Mouse (Mus musculus): ENCODE data around the gene Fmnl3. TPM values are rescaled to one million over a fixed set of nuclear protein-coding genes. Genes with fewer than 3 reads are reported as not detected.

Fmnl3 gene
- total and polyA plus RNA-seq, 3 experiments: 0.04 to 0.06 TPM; not detected in 1

- Histone ChIP-seq H3K27ac (ENCODE audit: control insufficient read depth, low read depth, low read length) (no peak overlapping the region), H3K4me3 (ENCODE audit: control insufficient read depth in 1 of 2, insufficient read depth in 1 of 2, low read depth in 2 of 2, low read length in 2 of 2) (no peak overlapping the region), H3K79me2 (ENCODE audit: control insufficient read depth, insufficient read depth, low read length, poor library complexity) (no peaks in the 10 kb centered on the region), H3K9me3 (replicated peaks; ENCODE audit: insufficient read depth, low read length) (no peaks in the 10 kb centered on the region), H3K9ac (ENCODE audit: control insufficient read depth, low read depth, low read length, poor library complexity, severe bottlenecking) (no peak overlapping the region), H3K4me1 (ENCODE audit: control insufficient read depth in 1 of 2, insufficient read depth in 2 of 2, low read length in 2 of 2) (peaks cover 4 to 11% of the 10 kb centered on the region in 2 experiments; a peak in 3 of 4 replicates), H3K27me3 (ENCODE audit: control insufficient read depth in 1 of 2, insufficient read depth in 2 of 2, low read length in 2 of 2) (peaks cover 6 to 11% of the 10 kb centered on the region in 2 experiments; a peak in 3 of 4 replicates), H3K36me3 (ENCODE audit: control insufficient read depth in 1 of 2, insufficient read depth in 2 of 2, low read length in 2 of 2) (no peaks in the 10 kb centered on the region; a peak in 1 of 4 replicates)
- TF ChIP-seq MYB (IDR thresholded peaks at IDR 0.05; ENCODE audit: low read depth, low read length) (0 out of 2 replicates have a peak, but pooled peaks have one; percentile 18), GABPA (IDR thresholded peaks at IDR 0.05; ENCODE audit: low read depth, low read length) (peak; percentile 35; the same call in 1 of the 2 replicates), RCOR1 (IDR thresholded peaks at IDR 0.05; ENCODE audit: low read depth, low read length) (peak; percentile 72; the same call in 1 of the 2 replicates), ELF1 (IDR thresholded peaks at IDR 0.05; ENCODE audit: low read depth, low read length) (no peak), ETS1 (IDR thresholded peaks at IDR 0.05; ENCODE audit: low read depth, low read length) (peak; percentile 56; the same call in 1 of the 2 replicates), HCFC1 (IDR thresholded peaks at IDR 0.05; ENCODE audit: low read depth, low read length) (peak; percentile 56), EP300 (IDR thresholded peaks at IDR 0.05; ENCODE audit: low read depth in 1 of 2, low read length in 2 of 2) (peak; percentile 57 to 63; a peak in 3 of 4 replicates), USF2 (IDR thresholded peaks at IDR 0.05; ENCODE audit: borderline replicate concordance in 1 of 2, insufficient read depth in 1 of 2, low read depth in 1 of 2, low read length in 2 of 2) (no peak), MAZ (IDR thresholded peaks at IDR 0.05; ENCODE audit: low read depth, low read length) (no peak), TBP (IDR thresholded peaks at IDR 0.05; ENCODE audit: low read depth, low read length) (0 out of 2 replicates have a peak, but pooled peaks have one; percentile 12), MYC (IDR thresholded peaks at IDR 0.05; ENCODE audit: low read depth, low read length) (no peak), GATA1 (IDR thresholded peaks at IDR 0.05; ENCODE audit: low read depth, low read length) (peak; percentile 45; the same call in 1 of the 2 replicates), MAX (IDR thresholded peaks at IDR 0.05; ENCODE audit: low read length) (no peak), TCF12 (IDR thresholded peaks at IDR 0.05; ENCODE audit: low read depth, low read length) (peak; percentile 35; the same call in 1 of the 2 replicates)
- peak; percentile 83 for DNase-seq (ENCODE audit: low read depth, low spot score)
Measured at GRCm38 (mm10) chr15:99341102-99341501, 29.2 kb downstream of the Fmnl3 start.

- H3K79me2 ChIP-seq (ENCODE audit: control insufficient read depth, insufficient read depth, low read length, poor library complexity): no peaks in the 10 kb centered on the region
- no peak for TF ChIP-seq E2F4 (IDR thresholded peaks at IDR 0.05; ENCODE audit: borderline replicate concordance, low read depth, low read length)
- TF ChIP-seq HCFC1 (IDR thresholded peaks at IDR 0.05; ENCODE audit: low read depth, low read length): no peak
- TF ChIP-seq TBP (IDR thresholded peaks at IDR 0.05; ENCODE audit: low read depth, low read length): no peak
- TF ChIP-seq UBTF (IDR thresholded peaks at IDR 0.05; ENCODE audit: borderline replicate concordance, insufficient read depth, low read depth, low read length): no peak
- no peak for TF ChIP-seq SMC3 (IDR thresholded peaks at IDR 0.05; ENCODE audit: low read depth, low read length)
- no peak for TF ChIP-seq ZKSCAN1 (IDR thresholded peaks at IDR 0.05; ENCODE audit: low read depth, low read length)
- TF ChIP-seq POLR2AphosphoS2 (IDR thresholded peaks at IDR 0.05; ENCODE audit: low read length): no peak
- TF ChIP-seq POLR2AphosphoS5 (IDR thresholded peaks at IDR 0.05; ENCODE audit: borderline replicate concordance, low read depth, low read length): no peak
- TF ChIP-seq ZNF384 (IDR thresholded peaks at IDR 0.05; ENCODE audit: low read depth, low read length): no peak
- no peak for TF ChIP-seq NRF1 (IDR thresholded peaks at IDR 0.05; ENCODE audit: insufficient read depth, low read depth, low read length, poor library complexity, severe bottlenecking)
- TF ChIP-seq ZC3H11A (IDR thresholded peaks at IDR 0.05; ENCODE audit: low read depth, low read length): no peak
- no peak for TF ChIP-seq CHD1 (IDR thresholded peaks at IDR 0.05; ENCODE audit: low read depth, low read length)
- no peak for TF ChIP-seq USF2 (IDR thresholded peaks at IDR 0.05; ENCODE audit: borderline replicate concordance in 1 of 2, insufficient read depth in 1 of 2, low read depth in 1 of 2, low read length in 2 of 2)
- H3K4me3 ChIP-seq (ENCODE audit: control insufficient read depth in 1 of 2, insufficient read depth in 1 of 2, low read depth in 2 of 2, low read length in 2 of 2): no peak overlapping the region
- no peak for DNase-seq (ENCODE audit: low read depth, low spot score)
- H3K27ac ChIP-seq (ENCODE audit: control insufficient read depth, low read depth, low read length): no peak overlapping the region
- H3K9me3 ChIP-seq (replicated peaks; ENCODE audit: insufficient read depth, low read length): no peaks in the 10 kb centered on the region
- no peak overlapping the region for H3K9ac ChIP-seq (ENCODE audit: control insufficient read depth, low read depth, low read length, poor library complexity, severe bottlenecking)
- H3K4me1 ChIP-seq (ENCODE audit: control insufficient read depth in 1 of 2, insufficient read depth in 2 of 2, low read length in 2 of 2): peaks cover 4 to 11% of the 10 kb centered on the region in 2 experiments; a peak in 3 of 4 replicates
- no peaks in the 10 kb centered on the region; a peak in 1 of 4 replicates for H3K36me3 ChIP-seq (ENCODE audit: control insufficient read depth in 1 of 2, insufficient read depth in 2 of 2, low read length in 2 of 2)
- peaks cover 4 to 6% of the 10 kb centered on the region in 2 experiments; a peak in 3 of 4 replicates for H3K27me3 ChIP-seq (ENCODE audit: control insufficient read depth in 1 of 2, insufficient read depth in 2 of 2, low read length in 2 of 2)
Measured at GRCm38 (mm10) chr15:99339669-99340068, 30.6 kb downstream of the Fmnl3 start.
